Mouse (Mus musculus) cerebellum, adult 2 months (tissue): ENCODE measurements at regions not wholly inside any gene's neighbourhood (a gene's known extent, or its start where the extent isn't known, plus 50 kb on each side); places are given as distances from the start of the nearest gene placed in this dataset.

ENCODE experiments used
- CTCF ChIP-seq: fragments of 200-500 bp; IDR thresholded peaks from 2 replicates; pipeline ENCODE4 v1.5.1; 2011; ENCODE audit warnings: low read depth, mild to moderate bottlenecking, control low read depth, low read length, moderate library complexity, borderline replicate concordance; ENCODE audit not compliant: insufficient read depth
- POLR2A ChIP-seq: fragments of 200-500 bp; IDR thresholded peaks from 2 replicates; pipeline ENCODE4 v1.6.1; 2011; ENCODE audit warnings: low read length, control low read depth, borderline replicate concordance; ENCODE audit not compliant: insufficient read depth

GRCm38 (mm10) chr4:84793156-84793919, 90.8 kb upstream of the Cntln start:
- TF ChIP-seq POLR2A (no peak), CTCF (no peak)
